Mouse (Mus musculus) cerebellum, postnatal 10 days (tissue): ENCODE results near the gene Far2.

Experiments
- DNase-seq, 2 experiments: peaks; one replicate each; pipeline ENCODE4 v3.0.0; 2021; ENCODE audit warnings: mixed read lengths in 2 of 2

Gene Far2

GRCm38 (mm10) chr6:148227542-148227941 is 180.5 kb downstream of the Far2 start:
- DNase-seq, result no peak
